Mouse (Mus musculus) telencephalon, adult 2 months (tissue): ENCODE results near the gene Atp6v1b1.

Experiments
- DNase-seq: peaks from one replicate; pipeline ENCODE4 v3.0.0-alpha.2; 2011; ENCODE audit warnings: low read depth, low spot score

Gene Atp6v1b1

DNA sequence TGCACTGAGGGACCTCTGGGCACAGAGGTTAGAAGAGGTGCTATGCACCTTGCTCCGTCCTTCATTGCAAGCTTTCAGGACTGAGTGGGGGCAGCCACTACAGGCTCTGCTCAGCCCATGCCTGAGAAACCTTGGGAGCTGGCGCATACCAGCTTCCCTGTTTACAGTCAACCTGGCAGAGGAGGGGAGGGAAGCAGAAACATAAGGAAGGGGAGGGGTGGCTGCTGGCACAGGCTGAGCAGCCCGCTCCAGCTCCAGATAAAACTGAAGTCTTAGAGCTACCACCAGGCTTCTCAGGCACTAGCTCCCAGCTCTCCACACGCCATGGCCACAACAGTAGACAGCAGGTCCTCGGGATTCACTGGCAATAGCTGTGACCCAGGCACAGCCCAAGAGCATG, at the start of gene Atp6v1b1:
Gene Atp6v1b1, plus strand, starts transcription at position 230 of the 400 bp plus-strand sequence.
- DNase-seq: no peak

DNA sequence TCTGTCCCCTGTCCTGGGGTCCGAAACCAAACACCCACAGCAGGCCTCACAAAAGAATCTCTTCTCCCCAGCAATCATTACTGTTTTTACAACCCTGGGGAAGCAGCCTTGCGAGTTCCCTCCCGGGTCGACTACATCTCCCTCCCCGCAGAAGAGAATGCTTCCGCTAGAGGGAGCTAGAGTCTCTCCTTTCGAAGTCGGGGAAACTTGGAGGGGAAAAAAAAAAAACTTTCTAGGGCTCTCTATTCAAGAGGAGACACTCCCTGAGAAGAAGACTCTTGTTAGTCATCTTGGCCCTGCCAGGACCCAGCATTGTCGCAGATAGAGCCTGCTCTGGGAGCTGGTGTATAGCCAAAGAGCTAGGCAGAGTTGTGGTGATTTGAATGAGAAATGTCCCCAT, 49.0 kb upstream of the Atp6v1b1 start:
- peak; percentile 57 for DNase-seq

GRCm38 (mm10) chr6:83695731-83696130, 47.1 kb upstream of the Atp6v1b1 start:
- no peak for DNase-seq

DNA sequence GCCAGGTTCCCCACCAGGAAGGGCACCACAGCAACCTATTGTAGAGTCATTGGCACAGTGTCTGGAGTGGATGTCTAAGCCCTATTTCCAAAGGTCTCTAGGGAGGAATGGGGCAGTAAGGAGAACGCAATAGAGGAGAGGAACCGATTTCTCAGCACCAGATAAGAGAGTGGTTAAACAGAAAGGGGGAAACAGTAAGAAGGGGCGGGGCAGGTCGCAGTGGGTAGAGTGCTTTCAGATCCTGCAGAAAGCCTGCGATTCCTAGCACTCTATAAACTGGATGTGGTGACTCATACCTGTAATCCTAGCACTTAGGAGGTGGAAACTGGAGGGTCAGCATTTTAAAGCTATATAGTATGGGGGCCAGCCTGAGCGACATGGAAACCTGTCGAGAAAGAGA, 46.1 kb upstream of the Atp6v1b1 start:
- DNase-seq: no peak

DNA sequence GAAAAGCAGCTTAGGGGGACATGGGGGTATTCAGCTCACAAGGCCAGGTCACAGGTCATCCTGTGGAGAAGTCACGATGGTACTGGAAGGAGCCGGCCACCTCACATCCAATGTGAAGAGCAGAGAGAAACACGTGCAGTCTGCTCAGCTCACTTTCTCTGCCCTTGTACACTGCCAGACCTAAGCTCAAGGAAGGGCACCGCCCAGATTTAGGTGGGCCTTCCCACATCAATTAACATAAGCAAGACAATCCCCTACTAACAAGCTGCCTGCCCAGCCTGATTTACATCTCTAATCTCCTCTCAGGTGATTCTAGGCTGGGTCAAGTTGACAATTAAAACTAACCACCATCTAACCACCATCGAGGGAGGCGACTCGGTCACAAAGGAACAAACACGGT, 44.9 kb upstream of the Atp6v1b1 start:
- no peak for DNase-seq

DNA sequence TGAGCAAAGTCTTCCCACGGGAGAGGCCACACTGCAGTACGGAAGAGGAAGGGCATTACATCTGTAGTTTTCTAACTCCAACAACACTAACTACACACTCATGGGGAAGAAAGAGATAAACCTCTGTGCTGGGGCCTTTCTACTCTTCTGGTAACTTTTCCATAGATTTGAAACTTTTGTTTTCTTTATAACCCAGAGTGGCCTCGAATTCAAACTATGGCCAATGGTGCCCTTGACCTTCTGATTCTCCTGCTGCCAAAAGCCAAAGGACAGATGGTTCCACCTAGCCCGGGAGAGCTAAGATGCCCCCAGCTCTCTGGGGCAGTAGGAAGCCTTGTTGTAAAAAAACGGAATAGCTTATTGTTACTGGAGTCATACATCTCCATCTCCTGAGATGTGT, 42.8 kb upstream of the Atp6v1b1 start:
- DNase-seq: no peak

DNA sequence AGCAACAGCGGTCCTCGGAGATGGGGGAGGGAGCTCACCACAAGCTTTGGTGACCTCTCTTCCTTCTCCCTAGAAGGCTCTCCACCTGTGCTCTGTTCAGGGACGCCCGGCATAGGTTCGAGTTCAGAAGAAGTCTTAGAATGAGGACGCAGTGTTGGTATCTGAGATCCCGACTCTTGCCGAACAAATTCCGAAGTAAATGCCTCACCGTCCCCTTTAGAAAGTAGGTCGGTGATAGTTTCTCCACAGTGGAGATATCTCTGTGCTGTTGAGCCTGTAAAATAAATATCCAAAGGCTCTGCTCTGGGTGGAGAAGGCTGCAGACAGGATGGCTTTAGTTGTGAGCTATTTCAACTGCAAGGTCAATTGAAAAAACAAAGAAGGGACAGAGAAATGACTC, 41.8 kb upstream of the Atp6v1b1 start:
- no peak for DNase-seq

GRCm38 (mm10) chr6:83702146-83702999, 40.4 kb upstream of the Atp6v1b1 start:
- no peak for DNase-seq

GRCm38 (mm10) chr6:83703000-83703721, 39.6 kb upstream of the Atp6v1b1 start:
- no peak for DNase-seq

GRCm38 (mm10) chr6:83703722-83704078, 39.1 kb upstream of the Atp6v1b1 start:
- DNase-seq: no peak

DNA sequence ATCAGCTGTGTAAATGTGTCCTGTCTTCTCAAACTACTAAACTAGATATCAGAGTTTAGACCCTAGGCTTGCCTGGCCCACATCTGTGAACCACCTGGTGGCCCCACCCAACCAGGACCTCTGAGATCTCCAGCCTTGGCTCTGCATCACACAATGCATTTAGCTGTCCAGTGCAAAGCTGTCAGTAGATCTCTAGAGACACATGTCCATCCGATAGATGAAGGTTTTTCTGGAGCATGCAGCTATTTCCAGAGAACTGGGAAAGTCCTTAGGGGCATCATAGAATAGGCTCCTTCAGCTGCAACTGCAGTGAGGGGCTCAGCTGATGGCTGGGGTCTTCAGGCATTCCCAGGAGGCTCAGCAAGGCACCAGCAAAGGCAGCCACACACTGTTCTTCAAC, 38.5 kb upstream of the Atp6v1b1 start:
- no peak for DNase-seq

DNA sequence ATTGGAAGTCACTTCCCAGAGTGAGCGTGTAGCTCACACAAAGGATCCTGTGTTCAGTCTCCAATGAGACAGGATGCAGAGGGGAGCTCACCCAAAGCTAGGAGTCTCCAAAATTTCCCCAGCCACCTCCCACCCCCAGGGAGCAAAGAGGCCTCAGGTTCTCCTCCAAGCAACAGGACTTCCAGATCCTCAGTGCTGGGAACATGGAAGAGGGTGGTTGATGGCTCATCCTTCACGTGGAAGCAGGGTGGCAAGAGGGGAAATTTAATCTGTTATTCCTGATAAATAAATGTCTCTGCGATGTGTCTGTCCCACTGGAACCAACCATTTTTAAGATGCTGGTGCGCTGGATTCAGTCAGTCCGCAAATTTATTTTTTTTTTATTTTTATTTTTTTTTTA, 38.1 kb upstream of the Atp6v1b1 start:
- no peak for DNase-seq

DNA sequence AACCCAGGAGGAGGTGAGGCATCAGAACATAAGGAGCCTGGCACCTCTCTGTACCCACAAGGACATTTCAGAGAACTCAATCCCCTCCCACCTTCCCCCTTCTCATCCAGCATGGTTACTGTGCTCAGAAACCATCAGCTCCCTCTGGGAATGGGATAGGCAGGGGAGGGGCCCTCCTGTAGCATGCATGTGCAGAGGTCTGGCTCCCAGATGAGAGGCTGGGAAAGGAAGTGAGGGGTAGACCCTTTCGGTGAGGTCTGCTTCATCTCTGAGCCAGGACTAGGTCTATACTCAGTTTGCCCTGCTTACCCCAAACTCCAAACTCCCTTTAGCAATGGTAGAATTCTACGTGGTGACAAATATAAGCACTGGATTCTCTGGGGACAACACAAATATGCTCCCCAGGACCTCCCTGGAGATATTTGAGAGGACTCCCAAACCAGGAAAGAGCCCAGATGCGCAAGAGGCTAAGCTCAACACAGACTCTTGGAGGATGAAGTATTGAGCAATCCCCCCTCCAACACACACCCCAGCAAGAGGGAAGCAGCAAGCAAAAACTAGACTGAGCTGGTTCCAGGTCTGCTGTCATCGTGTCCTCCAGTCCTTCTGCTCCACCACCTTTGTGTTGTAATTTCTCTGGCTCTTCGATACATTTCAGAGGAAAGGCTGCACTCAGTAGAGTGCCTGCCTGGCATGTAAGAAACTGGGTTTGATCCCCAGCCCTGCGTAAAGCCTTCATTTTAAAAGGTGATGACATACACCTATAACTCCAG, 34.9 kb upstream of the Atp6v1b1 start:
- no peak for DNase-seq

- DNase-seq: no peak
Measured at GRCm38 (mm10) chr6:83710361-83711066, 32.3 kb upstream of the Atp6v1b1 start.

GRCm38 (mm10) chr6:83711067-83711675, 31.6 kb upstream of the Atp6v1b1 start, which contains the start of gene Vax2:
Vax2 (plus strand) TSS chr6:83711264.
- DNase-seq: no peak

DNA sequence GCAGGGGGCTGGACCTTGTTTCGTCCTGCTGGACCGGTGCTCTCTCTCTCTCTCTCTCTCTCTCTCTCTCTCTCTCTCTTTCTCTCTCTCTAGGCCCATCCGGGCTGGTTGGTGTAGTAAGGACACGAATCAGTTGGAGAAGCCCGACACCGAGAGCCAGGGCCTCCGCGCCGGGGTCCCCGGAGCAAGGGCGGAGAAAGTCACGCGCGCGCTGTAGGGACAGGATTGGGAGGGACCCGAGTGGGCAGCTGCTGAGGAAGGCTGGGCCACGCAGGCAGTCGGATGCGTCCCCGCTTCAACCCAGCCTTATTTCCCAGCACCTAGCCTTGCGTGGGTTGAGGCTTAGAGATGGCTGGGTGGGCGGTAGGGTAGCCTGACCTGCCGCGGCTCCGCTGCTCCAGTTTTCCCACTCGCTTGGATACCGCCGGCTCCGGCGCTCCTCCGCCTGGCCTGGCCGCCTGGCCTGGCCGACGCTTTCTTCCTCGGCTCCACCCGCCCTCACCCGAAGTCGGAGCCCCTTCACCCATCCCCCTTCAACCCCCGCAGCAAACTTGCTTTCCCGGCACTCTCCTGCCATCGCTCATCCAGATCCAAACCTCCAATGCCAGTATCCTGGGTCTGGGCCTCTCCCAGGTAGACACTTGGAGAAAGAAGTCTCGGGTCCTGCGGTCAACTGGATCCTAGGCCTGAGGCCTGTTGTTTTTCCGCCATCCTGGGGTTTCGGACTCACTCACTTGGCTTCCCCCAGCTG, 30.9 kb upstream of the Atp6v1b1 start:
- no peak for DNase-seq

DNA sequence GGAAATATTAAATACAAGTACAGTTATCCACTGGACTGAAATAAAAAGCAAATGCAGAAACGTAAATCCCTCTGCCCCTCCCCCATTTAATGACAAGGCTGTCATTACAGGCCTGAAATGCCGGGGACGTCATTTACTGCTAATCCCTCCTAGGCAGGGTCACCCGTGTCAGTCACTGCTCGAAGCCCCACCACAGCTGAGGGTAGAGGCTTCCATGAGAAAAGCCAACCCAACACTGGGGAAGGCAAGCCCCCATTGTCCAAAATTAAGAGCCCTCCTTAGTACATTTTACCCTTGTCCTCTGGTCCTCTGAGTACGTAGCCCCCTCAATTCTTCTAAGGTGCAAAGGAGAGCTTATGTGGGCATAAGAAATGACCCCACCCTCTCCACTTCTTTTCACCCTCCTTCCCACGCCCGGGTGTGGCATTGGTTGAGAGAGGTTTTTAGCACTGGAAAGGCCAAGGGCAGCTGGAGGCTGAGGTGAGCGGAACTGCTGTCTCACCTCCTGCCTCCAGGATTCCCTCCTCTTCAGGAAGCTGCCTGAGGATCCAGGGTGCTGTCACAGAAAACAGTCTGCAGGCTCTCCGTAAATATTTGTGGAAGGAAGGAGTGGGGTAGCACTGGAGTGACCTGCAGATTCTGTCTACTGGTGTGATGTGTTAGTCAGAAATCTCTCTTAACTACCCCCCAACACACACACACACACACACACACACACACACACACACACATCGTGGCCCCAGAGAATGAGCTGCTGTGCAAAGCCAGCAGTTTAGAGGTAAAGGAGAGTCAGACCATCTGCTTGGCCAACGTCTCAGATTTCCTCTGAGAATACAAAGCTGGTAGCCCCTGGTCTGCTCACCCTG, 29.3 kb upstream of the Atp6v1b1 start:
- DNase-seq: no peak

GRCm38 (mm10) chr6:83714221-83715123, 28.3 kb upstream of the Atp6v1b1 start:
- DNase-seq: no peak
